Mouse (Mus musculus) heart, postnatal 10 days (tissue): ENCODE results near the gene Snapc5. TPM values are rescaled to one million over a fixed set of nuclear protein-coding genes. Genes with fewer than 3 reads are reported as not detected.
"Not testable (repeated sequence)": the region's sequence is repeated elsewhere in the genome, so short reads cannot be mapped to it uniquely, and the experiment has no call there.

ENCODE experiments used
- DNase-seq, 2 experiments: peaks; one replicate each; pipeline ENCODE4 v3.0.0; 2021
- intact Hi-C: fragments of 180-260 bp; cut with DNase I; formaldehyde crosslinking; loops from one replicate; pipeline ENCODE4 v1.15.1; 2025
- total RNA-seq, 2 experiments: library from RNA; stranded (reverse); gene quantifications; 2 replicates each; pipeline ENCODE4 v1.2.3; 2021

Snapc5 gene
- total RNA-seq = 10 to 100 TPM; 19.9 to 24.2 TPM

- DNase-seq = peak; percentile 93 to 95
- intact Hi-C loops = loop anchor here (1.0 kb wide), 1 partner anchor 74 kb away; the partner anchor contains the start of gene Map2k1
Measured at GRCm38 (mm10) chr9:64178974-64179646, at the start of gene Snapc5. Snapc5 (plus strand) TSS chr9:64179274.

GRCm38 (mm10) chr9:64131623-64132022, 47.5 kb upstream of the Snapc5 start:
- no peak for DNase-seq
- intact Hi-C loops = no loop called here

- intact Hi-C loops = loop anchor here (1.0 kb wide), 1 partner anchor 133 kb away; no protein-coding TSS in a partner anchor
- DNase-seq = peak; percentile 49 to 73
Measured at GRCm38 (mm10) chr9:64138896-64139295, 40.2 kb upstream of the Snapc5 start.

- intact Hi-C loops = no loop called here
- DNase-seq = no peak
Measured at GRCm38 (mm10) chr9:64139879-64140278, 39.2 kb upstream of the Snapc5 start.

GRCm38 (mm10) chr9:64156641-64157040, 22.4 kb upstream of the Snapc5 start:
- DNase-seq = no peak
- intact Hi-C loops = no loop called here

- DNase-seq = no peak
- intact Hi-C loops = no loop called here
Measured at GRCm38 (mm10) chr9:64160471-64160870, 18.6 kb upstream of the Snapc5 start.

- DNase-seq, intact Hi-C loops: not testable (repeated sequence)
Measured at GRCm38 (mm10) chr9:64169967-64170366, 9.1 kb upstream of the Snapc5 start.

- DNase-seq = no peak
- intact Hi-C loops = no loop called here
Measured at GRCm38 (mm10) chr9:64172145-64172815, 6.8 kb upstream of the Snapc5 start.

- intact Hi-C loops = no loop called here
- DNase-seq = peak; percentile 85 to 89
Measured at GRCm38 (mm10) chr9:64172816-64173665, 6.0 kb upstream of the Snapc5 start, which contains the start of the genes Zwilch and Rpl4. Zwilch (minus strand) TSS chr9:64173104. Rpl4 (plus strand) TSS chr9:64173375.

- intact Hi-C loops = no loop called here
Measured at GRCm38 (mm10) chr9:64173666-64174220, 5.3 kb upstream of the Snapc5 start.

GRCm38 (mm10) chr9:64174341-64174740, 4.7 kb upstream of the Snapc5 start:
- intact Hi-C loops = no loop called here
- DNase-seq = no peak

More at GRCm38 (mm10) chr9:64173666-64174220, 5.3 kb upstream of the Snapc5 start:
- DNase-seq = no peak

GRCm38 (mm10) chr9:64174766-64175165, 4.3 kb upstream of the Snapc5 start:
- intact Hi-C loops = no loop called here
- DNase-seq = no peak

- DNase-seq = no peak
- intact Hi-C loops = no loop called here
Measured at GRCm38 (mm10) chr9:64175378-64175777, 3.7 kb upstream of the Snapc5 start.

- intact Hi-C loops = no loop called here
- no peak for DNase-seq
Measured at GRCm38 (mm10) chr9:64178610-64178973, 482 bp upstream of the Snapc5 start.

GRCm38 (mm10) chr9:64183295-64183694, 4.2 kb downstream of the Snapc5 start:
- intact Hi-C loops, DNase-seq: not testable (repeated sequence)

GRCm38 (mm10) chr9:64184166-64184840, 5.2 kb downstream of the Snapc5 start:
- intact Hi-C loops = no loop called here
- DNase-seq = no peak

- no peak for DNase-seq
- intact Hi-C loops = no loop called here
Measured at GRCm38 (mm10) chr9:64193879-64194278, 14.8 kb downstream of the Snapc5 start.

- DNase-seq = peak; percentile 30 to 33
- intact Hi-C loops = no loop called here
Measured at GRCm38 (mm10) chr9:64195554-64195953, 16.5 kb downstream of the Snapc5 start.

GRCm38 (mm10) chr9:64197524-64197923, 18.4 kb downstream of the Snapc5 start:
- intact Hi-C loops = no loop called here
- no peak for DNase-seq

GRCm38 (mm10) chr9:64198068-64198762, 19.1 kb downstream of the Snapc5 start:
- DNase-seq = peak; percentile 14 to 20
- intact Hi-C loops = no loop called here
